Mouse (Mus musculus) hindbrain, embryonic 15.5 days (tissue): ENCODE data around the gene Gne. TPM values are rescaled to one million over a fixed set of nuclear protein-coding genes. Genes with fewer than 3 reads are reported as not detected.

Experiments used
- ATAC-seq: fragments of 200-750 bp; cut with Nextera tagmentation; 2 replicates; pipeline ENCODE4 v1.8.0; 2017; ENCODE audit warnings: low read depth, moderate number of reproducible peaks, moderate TSS enrichment; ENCODE audit not compliant: low FRiP score
- H3K27ac ChIP-seq: fragments of 300-500 bp; sonication (generic); replicated peaks from 2 replicates; pipeline ENCODE4 v1.5.1; 2015; ENCODE audit warnings: mild to moderate bottlenecking, inconsistent platforms
- H3K27me3 ChIP-seq: fragments of 300-500 bp; sonication (generic); 2 replicates; pipeline ENCODE4 v1.6.1; 2015; ENCODE audit warnings: control low read depth, inconsistent platforms
- H3K36me3 ChIP-seq: fragments of 300-500 bp; sonication (generic); 2 replicates; pipeline ENCODE4 v1.6.1; 2015; ENCODE audit warnings: control low read depth, inconsistent platforms
- H3K4me1 ChIP-seq: fragments of 300-500 bp; sonication (generic); replicated peaks from 2 replicates; pipeline ENCODE4 v1.6.1; 2015; ENCODE audit warnings: control low read depth, inconsistent platforms
- H3K4me2 ChIP-seq: fragments of 300-500 bp; sonication (generic); 2 replicates; pipeline ENCODE4 v1.6.1; 2015; ENCODE audit warnings: moderate library complexity, mild to moderate bottlenecking, inconsistent platforms
- H3K4me3 ChIP-seq: fragments of 300-500 bp; sonication (generic); 2 replicates; pipeline ENCODE4 v1.5.1; 2015; ENCODE audit warnings: mild to moderate bottlenecking, inconsistent platforms
- H3K9ac ChIP-seq: fragments of 300-500 bp; sonication (generic); 2 replicates; pipeline ENCODE4 v1.6.1; 2015; ENCODE audit warnings: inconsistent platforms
- H3K9me3 ChIP-seq: fragments of 300-500 bp; sonication (generic); 2 replicates; pipeline ENCODE4 v1.6.1; 2016; ENCODE audit warnings: control low read depth, inconsistent platforms
- WGBS: fragments of 180-500 bp; shearing (Covaris S2); methylation state at CpG from one replicate; pipeline ENCODE4 v1.1.7; 2015; 5-methylcytosine and 5-hydroxymethylcytosine counted together
- polyA plus RNA-seq: library from polyadenylated mRNA; unstranded; fragments of >200 nt; fragmentation: Nextera tagmentation; extraction: Ambion mirVana; gene quantifications from 2 replicates; pipeline ENCODE4 v1.2.1, GENCODE M21; 2015

The Gne gene
- polyA plus RNA-seq, 1 experiment from 2014 or later, result 28.6 TPM

DNA sequence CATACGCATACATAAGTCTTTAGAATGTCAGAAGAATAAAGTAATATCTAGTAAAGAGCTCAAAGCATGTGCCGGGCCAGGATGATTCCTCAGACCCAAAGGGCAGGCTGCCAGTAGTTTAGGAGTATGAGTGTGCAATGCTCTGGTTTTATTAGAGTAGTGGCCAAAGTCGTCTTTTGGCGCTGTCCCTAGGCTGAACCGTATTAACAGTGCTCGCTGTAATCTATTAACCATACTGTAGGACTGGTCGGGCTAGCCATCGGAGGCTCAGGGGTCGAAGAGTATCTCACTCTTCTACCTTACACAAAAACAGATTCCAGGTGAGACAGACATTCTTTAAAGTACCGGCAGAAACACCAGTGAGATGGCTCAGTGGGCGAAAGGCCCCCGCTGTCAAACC, 67.2 kb downstream of the Gne start:
- H3K9me3 ChIP-seq, result no peaks in the 10 kb centered on the region
- no peak for ATAC-seq
- H3K36me3 ChIP-seq, result peaks cover 32% of the 10 kb centered on the region
- H3K27me3 ChIP-seq, result no peaks in the 10 kb centered on the region
- no peak overlapping the region for H3K4me3 ChIP-seq
- no peak overlapping the region for H3K9ac ChIP-seq
- H3K4me2 ChIP-seq, result no peak overlapping the region
- no peak overlapping the region for H3K27ac ChIP-seq
- WGBS, result 95% methylated on average over 12 of the region's 12 CpGs
- H3K4me1 ChIP-seq, result peaks cover 34% of the 10 kb centered on the region

DNA sequence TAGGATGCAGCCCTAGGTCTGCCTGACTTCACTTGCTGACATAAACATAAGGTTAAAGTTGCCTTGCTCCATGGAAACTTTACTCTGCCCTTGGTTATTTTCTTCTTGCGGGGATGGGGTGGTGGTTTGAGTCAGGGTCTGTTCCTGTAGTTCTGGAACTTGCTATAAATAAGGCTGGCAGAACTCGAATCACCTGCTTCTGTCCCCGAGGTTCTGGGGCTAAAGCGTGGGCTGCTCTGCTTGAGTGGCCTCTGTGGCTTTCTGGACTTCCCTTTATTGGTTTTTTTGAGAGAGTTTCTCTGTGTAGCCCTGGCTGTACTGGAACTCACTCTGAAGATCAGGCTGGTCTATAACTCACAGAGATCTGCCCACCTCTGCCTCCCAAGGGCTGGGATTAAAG, 67.9 kb downstream of the Gne start:
- Histone ChIP-seq H3K36me3 (peaks cover 25% of the 10 kb centered on the region), H3K9ac (no peak overlapping the region), H3K4me2 (no peak overlapping the region), H3K4me3 (no peak overlapping the region), H3K9me3 (no peaks in the 10 kb centered on the region), H3K27ac (no peak overlapping the region), H3K27me3 (no peaks in the 10 kb centered on the region), H3K4me1 (peaks cover 35% of the 10 kb centered on the region)
- 95% methylated on average over 4 of the region's 4 CpGs for WGBS
- no peak for ATAC-seq

DNA sequence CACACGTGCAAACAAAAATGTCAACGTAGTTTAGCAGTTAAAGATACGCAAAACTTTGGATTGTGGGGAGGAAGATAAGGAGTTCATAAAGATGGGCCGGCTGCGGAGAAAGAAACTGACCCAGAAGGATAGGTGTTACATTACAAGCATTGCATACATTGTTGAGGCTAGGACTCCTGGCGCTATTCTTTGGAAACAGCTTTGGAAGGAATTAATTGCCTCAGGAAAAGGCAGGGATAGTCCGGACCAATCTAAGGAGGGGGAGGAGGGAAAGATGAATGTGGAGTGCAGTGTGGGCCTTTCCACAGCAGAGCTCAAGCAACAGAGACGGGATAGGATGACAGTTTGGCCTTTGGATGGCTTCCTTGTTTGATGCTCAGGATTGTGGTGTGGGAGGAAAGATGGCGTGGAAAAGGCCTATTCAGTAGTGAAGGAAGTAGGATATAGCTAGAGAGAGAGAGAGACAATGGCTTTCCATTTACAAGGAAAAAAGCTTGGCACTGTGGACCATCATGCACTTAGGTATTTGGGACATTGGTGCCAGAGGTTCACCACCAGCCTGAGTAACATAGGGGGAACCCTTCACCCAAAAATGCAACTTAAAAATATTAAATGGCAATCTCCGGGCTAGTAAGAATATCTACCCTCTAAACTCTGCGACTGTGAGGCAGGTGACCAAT, 70.4 kb downstream of the Gne start:
- no peak for ATAC-seq

DNA sequence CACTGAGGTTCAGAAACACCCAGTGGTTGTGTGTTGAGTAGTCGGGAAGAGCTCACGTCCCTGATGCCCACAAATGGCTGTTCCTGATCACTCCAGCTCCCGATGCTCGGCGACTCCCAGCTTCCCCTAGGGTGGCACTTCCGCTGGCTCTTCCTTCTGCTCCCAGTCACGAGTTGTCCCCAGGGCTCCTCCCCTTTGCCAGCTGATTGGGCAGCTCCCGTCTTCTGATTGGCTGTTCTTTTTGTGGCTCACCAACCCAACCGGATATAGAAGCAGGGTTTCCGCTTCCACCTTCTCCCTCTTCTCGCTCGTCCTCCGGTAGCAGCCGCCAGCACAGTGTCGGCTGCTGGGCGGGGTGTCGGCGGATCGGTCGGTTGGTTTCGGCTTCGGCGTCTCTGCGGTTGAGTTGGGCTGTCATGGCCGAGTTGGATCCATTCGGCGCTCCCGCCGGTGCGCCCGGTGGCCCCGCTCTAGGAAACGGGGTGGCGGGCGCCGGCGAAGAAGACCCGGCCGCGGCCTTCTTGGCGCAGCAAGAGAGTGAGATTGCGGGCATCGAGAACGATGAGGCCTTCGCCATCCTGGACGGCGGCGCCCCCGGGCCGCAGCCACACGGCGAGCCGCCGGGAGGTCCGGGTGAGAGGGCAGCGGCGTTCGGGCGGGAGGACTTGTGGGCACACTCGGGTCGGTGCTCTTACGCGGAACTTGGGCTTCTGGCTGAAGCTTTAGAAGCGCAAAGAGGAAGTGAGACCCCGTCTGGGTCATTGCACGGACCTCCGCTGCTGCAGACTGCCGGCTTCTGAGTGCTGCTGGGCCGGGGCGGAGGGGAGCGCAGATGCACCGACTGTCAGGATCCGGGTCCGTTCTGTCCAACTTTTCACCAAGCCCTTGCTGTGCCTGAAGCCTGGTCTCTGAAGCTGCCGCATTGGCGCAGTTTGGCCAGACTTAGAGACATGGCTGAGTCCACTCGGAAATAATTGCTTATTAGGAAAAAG, 71.3 kb downstream of the Gne start:
- H3K4me2 ChIP-seq, result peak overlapping the region; percentile 98
- H3K4me1 ChIP-seq, result peaks cover 35% of the 10 kb centered on the region
- ATAC-seq, result peak; percentile 99
- H3K27me3 ChIP-seq, result no peaks in the 10 kb centered on the region
- peak overlapping the region; percentile 88 for H3K4me3 ChIP-seq
- H3K36me3 ChIP-seq, result no peaks in the 10 kb centered on the region
- peak overlapping the region; percentile 96 for H3K9ac ChIP-seq
- no peaks in the 10 kb centered on the region for H3K9me3 ChIP-seq
- peak overlapping the region; percentile 88 for H3K27ac ChIP-seq
- WGBS, result under 1% methylated on average over 77 of the region's 77 CpGs

More for the DNA sequence above, 70.4 kb downstream of the Gne start:
- H3K27me3 ChIP-seq, result no peaks in the 10 kb centered on the region
- H3K4me1 ChIP-seq, result peaks cover 35% of the 10 kb centered on the region
- no peak overlapping the region for H3K27ac ChIP-seq
- H3K9ac ChIP-seq, result peak overlapping the region; percentile 96
- H3K9me3 ChIP-seq, result no peaks in the 10 kb centered on the region
- peak overlapping the region; percentile 88 for H3K4me3 ChIP-seq
- H3K4me2 ChIP-seq, result peak overlapping the region; percentile 98
- 31% methylated on average over 11 of the region's 11 CpGs for WGBS
- H3K36me3 ChIP-seq, result no peaks in the 10 kb centered on the region

DNA sequence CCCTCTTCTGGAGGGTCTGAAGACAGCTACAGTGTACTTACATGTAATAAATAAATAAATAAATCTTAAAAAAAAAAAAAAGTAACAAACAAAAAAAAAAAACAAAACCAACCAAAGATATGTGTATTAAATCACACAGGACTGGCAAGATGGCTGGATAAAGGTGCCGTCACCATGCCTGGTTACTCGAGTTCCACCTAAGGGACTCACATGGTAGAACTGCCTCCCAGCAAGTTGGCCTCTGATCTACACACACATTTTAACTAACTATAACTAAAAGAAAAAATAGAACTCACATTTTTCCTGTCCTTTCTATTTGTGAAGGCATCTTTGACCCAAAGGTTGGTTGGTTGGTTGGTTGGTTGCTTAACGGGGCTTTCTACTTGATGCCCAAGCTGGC, 72.2 kb downstream of the Gne start:
- Histone ChIP-seq H3K27me3 (no peaks in the 10 kb centered on the region), H3K4me2 (peak overlapping the region; percentile 98), H3K36me3 (no peaks in the 10 kb centered on the region), H3K4me3 (peak overlapping the region; percentile 88), H3K9ac (peak overlapping the region; percentile 96), H3K27ac (peak overlapping the region; percentile 88), H3K9me3 (no peaks in the 10 kb centered on the region), H3K4me1 (peaks cover 35% of the 10 kb centered on the region)
- ATAC-seq, result no peak
- 86% methylated on average over 3 of the region's 3 CpGs for WGBS

DNA sequence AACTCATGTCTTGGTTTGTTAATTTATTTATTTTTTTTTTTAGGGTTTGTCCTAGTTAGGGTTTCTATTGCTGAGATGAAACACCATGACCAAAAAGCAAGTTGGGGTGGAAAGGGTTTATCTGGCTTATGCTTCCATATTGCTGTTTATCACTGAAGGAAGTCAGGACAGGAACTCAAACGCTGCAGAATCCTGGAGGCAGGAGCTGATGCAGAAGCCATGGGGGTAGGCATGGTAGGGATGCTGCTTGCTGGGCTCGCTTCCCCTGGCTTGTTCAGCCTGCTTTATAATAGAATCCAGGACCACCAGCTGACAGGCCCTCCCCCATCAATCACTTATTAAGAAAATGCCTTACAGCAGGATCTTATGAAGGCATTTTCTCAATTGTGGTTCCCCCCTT, 73.1 kb downstream of the Gne start:
- WGBS, result 45% methylated on average over 2 of the region's 2 CpGs
- H3K4me2 ChIP-seq, result no peak overlapping the region

DNA sequence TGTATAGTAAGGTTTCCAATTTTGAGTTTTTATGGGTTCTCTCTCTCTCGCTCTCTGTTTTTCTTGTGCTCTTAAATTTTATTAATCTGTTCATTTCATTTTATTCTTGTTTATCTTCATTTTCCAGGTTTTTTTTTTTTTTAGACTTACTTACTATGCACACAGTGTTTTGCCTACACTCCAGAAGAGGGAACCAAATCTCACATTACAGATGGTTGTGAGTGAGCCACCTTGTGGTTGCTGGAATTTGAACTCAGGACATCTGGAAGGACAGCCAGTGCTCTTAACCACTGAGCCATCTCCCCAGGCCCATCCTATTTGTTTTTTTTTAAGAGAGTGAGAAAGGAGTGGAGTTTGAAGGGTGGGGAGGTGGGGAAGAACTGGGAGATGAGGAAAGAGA, 73.8 kb downstream of the Gne start:
- peaks cover 25% of the 10 kb centered on the region for H3K4me1 ChIP-seq
- WGBS, result 90% methylated on average over 1 of the region's 1 CpGs
- no peak overlapping the region for H3K4me3 ChIP-seq
- H3K27me3 ChIP-seq, result no peaks in the 10 kb centered on the region
- H3K4me2 ChIP-seq, result no peak overlapping the region
- no peak overlapping the region for H3K9ac ChIP-seq
- ATAC-seq, result no peak
- H3K9me3 ChIP-seq, result no peaks in the 10 kb centered on the region
- H3K36me3 ChIP-seq, result no peaks in the 10 kb centered on the region
- no peak overlapping the region for H3K27ac ChIP-seq

More for the DNA sequence above, 73.1 kb downstream of the Gne start:
- no peak overlapping the region for H3K4me3 ChIP-seq
- ATAC-seq, result no peak
- H3K4me1 ChIP-seq, result peaks cover 30% of the 10 kb centered on the region
- H3K27ac ChIP-seq, result no peak overlapping the region
- no peak overlapping the region for H3K9ac ChIP-seq
- H3K36me3 ChIP-seq, result no peaks in the 10 kb centered on the region
- no peaks in the 10 kb centered on the region for H3K9me3 ChIP-seq
- H3K27me3 ChIP-seq, result no peaks in the 10 kb centered on the region

GRCm38 (mm10) chr4:44004623-44005409, 79.2 kb downstream of the Gne start:
- no peak overlapping the region for H3K4me2 ChIP-seq
- no peaks in the 10 kb centered on the region for H3K36me3 ChIP-seq
- H3K9me3 ChIP-seq, result no peaks in the 10 kb centered on the region
- no peak overlapping the region for H3K27ac ChIP-seq
- 78% methylated on average over 3 of the region's 3 CpGs for WGBS
- H3K27me3 ChIP-seq, result no peaks in the 10 kb centered on the region
- H3K4me3 ChIP-seq, result no peak overlapping the region
- ATAC-seq, result no peak
- H3K9ac ChIP-seq, result no peak overlapping the region
- no peaks in the 10 kb centered on the region for H3K4me1 ChIP-seq

GRCm38 (mm10) chr4:44004126-44004525, 79.9 kb downstream of the Gne start, which contains the start of gene Clta:
Gene Clta, plus strand, starts transcription at chr4:44004452.
- Histone ChIP-seq H3K9ac (no peak within 1 kb of the TSS), H3K27ac (no peak within 1 kb of the TSS), H3K36me3 (no peaks in the 10 kb centered on the region), H3K4me3 (no peak within 1 kb of the TSS), H3K9me3 (no peaks in the 10 kb centered on the region), H3K4me2 (no peak within 1 kb of the TSS), H3K4me1 (no peaks in the 10 kb centered on the region), H3K27me3 (no peaks in the 10 kb centered on the region)
- 93% methylated on average over 5 of the region's 5 CpGs for WGBS
- no peak for ATAC-seq

DNA sequence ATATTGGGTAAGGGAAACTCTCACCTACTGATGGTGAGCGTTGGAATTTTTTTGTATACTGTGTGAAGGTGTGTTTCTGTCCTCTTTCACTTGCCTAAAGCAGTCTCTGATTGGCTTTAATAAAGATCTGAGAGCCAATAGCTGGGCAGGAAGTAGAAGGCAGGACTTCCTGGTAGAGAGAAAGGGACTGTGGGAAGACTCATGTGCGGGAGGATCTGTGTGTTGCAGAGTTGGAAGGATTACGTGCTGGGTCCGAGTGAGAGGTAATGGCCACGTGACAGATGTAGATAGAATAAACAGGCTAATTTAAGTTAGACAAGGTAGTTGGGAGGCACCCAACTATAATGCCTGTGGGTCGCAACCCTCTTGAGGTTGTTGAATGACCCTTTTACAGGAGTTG, 80.4 kb downstream of the Gne start:
- Histone ChIP-seq H3K36me3 (no peaks in the 10 kb centered on the region), H3K4me3 (no peak overlapping the region), H3K4me2 (no peak overlapping the region), H3K4me1 (no peaks in the 10 kb centered on the region), H3K27ac (no peak overlapping the region), H3K9ac (no peak overlapping the region), H3K9me3 (no peaks in the 10 kb centered on the region), H3K27me3 (no peaks in the 10 kb centered on the region)
- 83% methylated on average over 6 of the region's 6 CpGs for WGBS
- no peak for ATAC-seq

- 86% methylated on average over 2 of the region's 2 CpGs for WGBS
These were observed 89.6 kb downstream of the Gne start for GRCm38 (mm10) chr4:43994342-43994741.

More at GRCm38 (mm10) chr4:43994342-43994741, 89.6 kb downstream of the Gne start:
- Histone ChIP-seq H3K4me1 (no peaks in the 10 kb centered on the region), H3K36me3 (no peaks in the 10 kb centered on the region), H3K9ac (no peak overlapping the region), H3K4me3 (no peak overlapping the region), H3K27me3 (no peaks in the 10 kb centered on the region), H3K4me2 (no peak overlapping the region), H3K9me3 (no peaks in the 10 kb centered on the region), H3K27ac (no peak overlapping the region)
- ATAC-seq, result no peak
